Mouse (Mus musculus) small intestine, adult 2 months (tissue): ENCODE data around the gene 1700029I15Rik. TPM values are rescaled to one million over a fixed set of nuclear protein-coding genes. Genes with fewer than 3 reads are reported as not detected.

Experiments
- H3K27ac ChIP-seq: fragments of 200-500 bp; 2 replicates; pipeline ENCODE4 v1.5.1; 2012; ENCODE audit warnings: low read depth, low read length, control low read depth, inconsistent platforms; ENCODE audit not compliant: insufficient read depth
- H3K27me3 ChIP-seq: fragments of 200-500 bp; 2 replicates; pipeline ENCODE4 v1.6.1; 2012; ENCODE audit warnings: mild to moderate bottlenecking, moderate library complexity, low read length, inconsistent platforms; ENCODE audit not compliant: control insufficient read depth, insufficient read depth
- H3K36me3 ChIP-seq: fragments of 200-500 bp; 2 replicates; pipeline ENCODE4 v1.6.1; 2012; ENCODE audit warnings: mild to moderate bottlenecking, low read length, control low read depth, inconsistent platforms; ENCODE audit not compliant: control insufficient read depth, insufficient read depth
- H3K4me1 ChIP-seq: fragments of 200-500 bp; 2 replicates; pipeline ENCODE4 v1.6.1; 2012; ENCODE audit warnings: low read length, inconsistent platforms, mixed read lengths; ENCODE audit not compliant: control insufficient read depth, insufficient read depth, insufficient read length
- H3K4me3 ChIP-seq: fragments of 200-500 bp; 2 replicates; pipeline ENCODE4 v1.5.1; 2012; ENCODE audit warnings: low read depth, mild to moderate bottlenecking, control low read depth, inconsistent platforms, low read length, moderate library complexity
- CTCF ChIP-seq: fragments of 200-500 bp; IDR thresholded peaks from 2 replicates; pipeline ENCODE4 v1.5.1; 2012; ENCODE audit warnings: low read depth, mild to moderate bottlenecking, control low read depth, inconsistent platforms, low read length, moderate library complexity, mixed read lengths; ENCODE audit not compliant: insufficient replicate concordance, insufficient read length; ENCODE audit errors: extremely low read depth
- POLR2A ChIP-seq: fragments of 200-500 bp; IDR thresholded peaks from 2 replicates; pipeline ENCODE4 v1.6.1; 2012; ENCODE audit warnings: low read depth, mild to moderate bottlenecking, control low read depth, inconsistent platforms, low read length, moderate library complexity
- WGBS: fragments of 180-500 bp; shearing (Covaris S2); methylation state at CpG from one replicate; pipeline ENCODE4 v1.1.7; 2018; 5-methylcytosine and 5-hydroxymethylcytosine counted together
- polyA plus RNA-seq: library from polyadenylated mRNA; depleted of rRNA; stranded (reverse); fragments of >200 nt; gene quantifications from 2 replicates; pipeline ENCODE4 v1.2.3, GENCODE M21; 2012

Gene 1700029I15Rik
- polyA plus RNA-seq, 1 experiment: 7.4 TPM

GRCm38 (mm10) chr2:92374514-92374913, 7.8 kb upstream of the 1700029I15Rik start, which contains the start of the genes Pex16 and Large2:
TSS of gene Pex16 (plus strand) at chr2:92374676.
TSS of gene Large2 (minus strand) at chr2:92374869.
- WGBS: under 1% methylated on average over 16 of the region's 16 CpGs
- Histone ChIP-seq H3K4me3 (peak within 1 kb of the TSS; percentile 78), H3K27me3 (no peaks in the 10 kb centered on the region), H3K27ac (peak within 1 kb of the TSS; percentile 92), H3K4me1 (peaks cover 43% of the 10 kb centered on the region), H3K36me3 (peaks cover 23% of the 10 kb centered on the region)
- TF ChIP-seq POLR2A (no peak), CTCF (no peak)

GRCm38 (mm10) chr2:92375099-92375623, 7.2 kb upstream of the 1700029I15Rik start:
- peaks cover 29% of the 10 kb centered on the region for H3K36me3 ChIP-seq
- H3K27ac ChIP-seq: peak overlapping the region; percentile 92
- peaks cover 41% of the 10 kb centered on the region for H3K4me1 ChIP-seq
- under 1% methylated on average over 29 of the region's 29 CpGs for WGBS
- no peaks in the 10 kb centered on the region for H3K27me3 ChIP-seq
- TF ChIP-seq CTCF (no peak), POLR2A (peak; percentile 52)
- H3K4me3 ChIP-seq: peak overlapping the region; percentile 78

GRCm38 (mm10) chr2:92375788-92376187, 6.5 kb upstream of the 1700029I15Rik start:
- no peak for TF ChIP-seq POLR2A
- no peak for TF ChIP-seq CTCF
- peak overlapping the region; percentile 78 for H3K4me3 ChIP-seq

GRCm38 (mm10) chr2:92376300-92376699, 6.0 kb upstream of the 1700029I15Rik start:
- 70% methylated on average over 6 of the region's 6 CpGs for WGBS
- peaks cover 40% of the 10 kb centered on the region for H3K36me3 ChIP-seq
- peak overlapping the region; percentile 78 for H3K4me3 ChIP-seq
- H3K4me1 ChIP-seq: peaks cover 31% of the 10 kb centered on the region
- H3K27ac ChIP-seq: no peak overlapping the region
- no peak for TF ChIP-seq CTCF
- no peak for TF ChIP-seq POLR2A
- H3K27me3 ChIP-seq: no peaks in the 10 kb centered on the region

More at GRCm38 (mm10) chr2:92375788-92376187, 6.5 kb upstream of the 1700029I15Rik start:
- 5% methylated on average over 10 of the region's 10 CpGs for WGBS
- Histone ChIP-seq H3K36me3 (peaks cover 34% of the 10 kb centered on the region), H3K27me3 (no peaks in the 10 kb centered on the region), H3K27ac (peak overlapping the region; percentile 92), H3K4me1 (peaks cover 35% of the 10 kb centered on the region)

GRCm38 (mm10) chr2:92377320-92377719, 5.0 kb upstream of the 1700029I15Rik start:
- Histone ChIP-seq H3K4me3 (no peak overlapping the region), H3K36me3 (peaks cover 49% of the 10 kb centered on the region), H3K27me3 (no peaks in the 10 kb centered on the region), H3K27ac (no peak overlapping the region), H3K4me1 (peaks cover 23% of the 10 kb centered on the region)
- TF ChIP-seq CTCF (no peak), POLR2A (no peak)
- WGBS: 94% methylated on average over 7 of the region's 7 CpGs

GRCm38 (mm10) chr2:92379783-92380494, 2.4 kb upstream of the 1700029I15Rik start:
- no peak overlapping the region for H3K27ac ChIP-seq
- H3K4me1 ChIP-seq: peaks cover 7% of the 10 kb centered on the region; the same call in 1 of the 2 replicates
- TF ChIP-seq POLR2A: no peak
- no peak for TF ChIP-seq CTCF
- no peak overlapping the region for H3K4me3 ChIP-seq
- WGBS: 81% methylated on average over 17 of the region's 17 CpGs
- H3K27me3 ChIP-seq: no peaks in the 10 kb centered on the region
- H3K36me3 ChIP-seq: peaks cover 54% of the 10 kb centered on the region

GRCm38 (mm10) chr2:92380495-92381050, 1.8 kb upstream of the 1700029I15Rik start:
- WGBS: 77% methylated on average over 6 of the region's 6 CpGs
- Histone ChIP-seq H3K27ac (no peak overlapping the region), H3K4me3 (no peak overlapping the region)

More at GRCm38 (mm10) chr2:92380495-92381050, 1.8 kb upstream of the 1700029I15Rik start:
- no peaks in the 10 kb centered on the region for H3K27me3 ChIP-seq
- TF ChIP-seq POLR2A: no peak
- TF ChIP-seq CTCF: no peak
- H3K36me3 ChIP-seq: peaks cover 54% of the 10 kb centered on the region
- H3K4me1 ChIP-seq: peaks cover 7% of the 10 kb centered on the region; the same call in 1 of the 2 replicates
